Mouse (Mus musculus): ENCODE measurements around the gene Zc3hav1. TPM values are rescaled to one million over a fixed set of nuclear protein-coding genes. Genes with fewer than 3 reads are reported as not detected.
"Not testable (repeated sequence)": the region's sequence is repeated elsewhere in the genome, so short reads cannot be mapped to it uniquely, and the experiment has no call there.

The Zc3hav1 gene
- total RNA-seq, 1 experiment = 20.6 TPM

- peaks cover 0 to 10% of the 10 kb centered on the region in 2 experiments; a peak in 2 of 4 replicates for H3K4me1 ChIP-seq (ENCODE audit: control insufficient read depth in 2 of 2, insufficient read depth in 2 of 2, low read length in 2 of 2, poor library complexity in 1 of 2)
- no peaks in the 10 kb centered on the region for H3K9me3 ChIP-seq (ENCODE audit: control insufficient read depth, insufficient read depth, low read depth, low read length)
- H3K4me3 ChIP-seq (ENCODE audit: insufficient read depth in 1 of 2, low read depth in 1 of 2, low read length in 2 of 2, poor library complexity in 1 of 2, severe bottlenecking in 1 of 2) = no peak overlapping the region
- in situ Hi-C loops (cut with MboI; ENCODE audit: low sequenced_read_pairs in 2 of 2, unreplicated experiment in 2 of 2) = no loop called here
- H3K27ac ChIP-seq (ENCODE audit: insufficient read depth, low read depth, low read length, poor library complexity, severe bottlenecking) = no peak overlapping the region; the same call in 1 of the 2 replicates
- TF ChIP-seq CHD2 (IDR thresholded peaks at IDR 0.05; ENCODE audit: low read depth, low read length) (no peak), ZC3H11A (IDR thresholded peaks at IDR 0.05; ENCODE audit: borderline replicate concordance, low read depth, low read length) (no peak), HCFC1 (IDR thresholded peaks at IDR 0.05; ENCODE audit: borderline replicate concordance, insufficient read depth, low read length) (no peak), MAFK (IDR thresholded peaks at IDR 0.05; ENCODE audit: insufficient read depth, low read depth, low read length) (no peak), ZNF384 (IDR thresholded peaks at IDR 0.05; ENCODE audit: low read depth, low read length) (no peak)
- DNase-seq (ENCODE audit: low read depth, low spot score) = no peak
- no peak overlapping the region for H3K9ac ChIP-seq (ENCODE audit: insufficient read depth, low read depth, low read length, poor library complexity, severe bottlenecking)
- no peaks in the 10 kb centered on the region for H3K36me3 ChIP-seq (ENCODE audit: control insufficient read depth, insufficient read depth, low read length, poor library complexity, severe bottlenecking)
These were observed 3.3 kb upstream of the Zc3hav1 start for GRCm38 (mm10) chr6:38357603-38358252.

- H3K9ac ChIP-seq (ENCODE audit: insufficient read depth, low read depth, low read length, poor library complexity, severe bottlenecking); in situ Hi-C loops (cut with MboI; ENCODE audit: low sequenced_read_pairs in 2 of 2, unreplicated experiment in 2 of 2); H3K36me3 ChIP-seq (ENCODE audit: control insufficient read depth, insufficient read depth, low read length, poor library complexity, severe bottlenecking); H3K4me3 ChIP-seq (ENCODE audit: insufficient read depth in 1 of 2, low read depth in 1 of 2, low read length in 2 of 2, poor library complexity in 1 of 2, severe bottlenecking in 1 of 2); H3K9me3 ChIP-seq (ENCODE audit: control insufficient read depth, insufficient read depth, low read depth, low read length); H3K27ac ChIP-seq (ENCODE audit: insufficient read depth, low read depth, low read length, poor library complexity, severe bottlenecking); DNase-seq (ENCODE audit: low read depth, low spot score); H3K4me1 ChIP-seq (ENCODE audit: control insufficient read depth in 2 of 2, insufficient read depth in 2 of 2, low read length in 2 of 2, poor library complexity in 1 of 2): not testable (repeated sequence)
These were observed 2.4 kb upstream of the Zc3hav1 start for GRCm38 (mm10) chr6:38356661-38357433.

- DNase-seq (ENCODE audit: low read depth, low spot score) = no peak
- no peak overlapping the region for H3K27ac ChIP-seq (ENCODE audit: insufficient read depth, low read depth, low read length, poor library complexity, severe bottlenecking)
- H3K36me3 ChIP-seq (ENCODE audit: control insufficient read depth, insufficient read depth, low read length, poor library complexity, severe bottlenecking) = no peaks in the 10 kb centered on the region
- TF ChIP-seq MAFK (IDR thresholded peaks at IDR 0.05; ENCODE audit: insufficient read depth, low read depth, low read length) (no peak), CHD2 (IDR thresholded peaks at IDR 0.05; ENCODE audit: low read depth, low read length) (no peak), ZNF384 (IDR thresholded peaks at IDR 0.05; ENCODE audit: low read depth, low read length) (no peak), HCFC1 (IDR thresholded peaks at IDR 0.05; ENCODE audit: borderline replicate concordance, insufficient read depth, low read length) (no peak), ZC3H11A (IDR thresholded peaks at IDR 0.05; ENCODE audit: borderline replicate concordance, low read depth, low read length) (no peak)
- no peaks in the 10 kb centered on the region for H3K9me3 ChIP-seq (ENCODE audit: control insufficient read depth, insufficient read depth, low read depth, low read length)
- no peak overlapping the region for H3K9ac ChIP-seq (ENCODE audit: insufficient read depth, low read depth, low read length, poor library complexity, severe bottlenecking)
- in situ Hi-C loops (cut with MboI; ENCODE audit: low sequenced_read_pairs in 2 of 2, unreplicated experiment in 2 of 2) = no loop called here
- H3K4me3 ChIP-seq (ENCODE audit: insufficient read depth in 1 of 2, low read depth in 1 of 2, low read length in 2 of 2, poor library complexity in 1 of 2, severe bottlenecking in 1 of 2) = no peak overlapping the region
- peaks cover 0 to 10% of the 10 kb centered on the region in 2 experiments; a peak in 2 of 4 replicates for H3K4me1 ChIP-seq (ENCODE audit: control insufficient read depth in 2 of 2, insufficient read depth in 2 of 2, low read length in 2 of 2, poor library complexity in 1 of 2)
These were observed 1.5 kb upstream of the Zc3hav1 start for GRCm38 (mm10) chr6:38355862-38356261.

GRCm38 (mm10) chr6:38355354-38355823 is 986 bp upstream of the Zc3hav1 start:
- H3K27ac ChIP-seq (ENCODE audit: insufficient read depth, low read depth, low read length, poor library complexity, severe bottlenecking) = no peak overlapping the region; the same call in 1 of the 2 replicates
- TF ChIP-seq CHD2 (IDR thresholded peaks at IDR 0.05; ENCODE audit: low read depth, low read length) = no peak
- no peak for TF ChIP-seq ZC3H11A (IDR thresholded peaks at IDR 0.05; ENCODE audit: borderline replicate concordance, low read depth, low read length)
- H3K36me3 ChIP-seq (ENCODE audit: control insufficient read depth, insufficient read depth, low read length, poor library complexity, severe bottlenecking) = no peaks in the 10 kb centered on the region
- H3K9me3 ChIP-seq (ENCODE audit: control insufficient read depth, insufficient read depth, low read depth, low read length) = no peaks in the 10 kb centered on the region
- peak overlapping the region; percentile 68 to 77; a peak in 2 of 4 replicates for H3K4me3 ChIP-seq (ENCODE audit: insufficient read depth in 1 of 2, low read depth in 1 of 2, low read length in 2 of 2, poor library complexity in 1 of 2, severe bottlenecking in 1 of 2)
- peaks cover 0 to 7% of the 10 kb centered on the region in 2 experiments; a peak in 2 of 4 replicates for H3K4me1 ChIP-seq (ENCODE audit: control insufficient read depth in 2 of 2, insufficient read depth in 2 of 2, low read length in 2 of 2, poor library complexity in 1 of 2)
- in situ Hi-C loops (cut with MboI; ENCODE audit: low sequenced_read_pairs in 2 of 2, unreplicated experiment in 2 of 2) = no loop called here
- no peak for DNase-seq (ENCODE audit: low read depth, low spot score)
- H3K9ac ChIP-seq (ENCODE audit: insufficient read depth, low read depth, low read length, poor library complexity, severe bottlenecking) = no peak overlapping the region
